ENCODE assay signal across 17 mouse cellular contexts in the genomic region with DNA sequence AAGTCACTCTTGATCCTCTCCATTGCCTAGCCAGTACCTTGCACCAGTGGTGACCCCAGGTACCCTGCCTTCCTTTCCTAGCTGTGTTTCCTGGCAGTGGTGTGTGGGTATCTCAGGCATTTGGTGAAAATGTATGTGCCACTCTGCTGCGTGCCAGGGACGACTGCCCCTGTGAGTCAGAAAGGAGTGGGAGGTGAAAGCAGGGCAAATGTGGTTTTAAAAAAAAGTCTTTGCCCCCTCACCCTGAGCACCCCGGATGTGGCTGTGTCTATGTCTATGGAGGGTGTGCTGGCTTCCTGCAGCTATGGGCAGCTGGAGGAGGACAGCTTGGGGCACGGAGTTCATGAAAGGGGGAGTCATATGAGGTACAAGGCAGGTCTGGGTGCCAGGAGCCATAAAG. TPM values are rescaled to one million over a fixed set of nuclear protein-coding genes. Genes with fewer than 3 reads are reported as not detected.
A peak's percentile ranks its signal among the peaks of the same experiment; 100 is the strongest.
DNase-seq lines count a peak whose midpoint lies in the region; ATAC-seq lines count a peak whose summit lies in the region.
"Had no signal": no experiment of that assay in that cellular context is flagged by ENCODE, and none has a peak within 500 bp of the region (broad histone marks: within the 10 kb centered on the region; RNA-seq: fewer than 3 reads in every experiment).

No protein-coding gene starts in this region.

- no peak for DNase-seq in frontal cortex, adult 2 months (ENCODE audit: extremely low spot score in 1 of 2, low spot score in 1 of 2)
- DNase-seq in 416B (ENCODE audit: low read depth): peak; percentile 40
- DNase-seq in induced T-regulatory cell, adult 2 months (ENCODE audit: low read depth): peak; percentile 76
- DNase-seq in thymus, adult 18-20 months: peak; percentile 69 to 85
- DNase-seq in kidney, postnatal 14 days: no peak
- DNase-seq in urinary bladder, postnatal 25 days (ENCODE audit: low spot score): no peak
- DNase-seq: adrenal gland, postnatal 25 days; cerebellum, postnatal 10 days; forebrain, postnatal 0 days; gastrocnemius, postnatal 25 days; heart, postnatal 4 days; lung, postnatal 14 days; retina, postnatal 1 day had no signal

- peak; percentile 21 for ATAC-seq in frontal cortex, adult (ENCODE audit: low TSS enrichment)
- ATAC-seq in erythroblast, adult 5-6 weeks (replicated peaks; ENCODE audit: low FRiP score, poor library complexity, severe bottlenecking): no peak
- ATAC-seq: forebrain, postnatal 0 days had no signal

RNA-seq across cellular contexts. Expression of a gene that starts 13.6 kb away (rescaled TPM):
- polyA plus RNA-seq in frontal cortex, adult 2 months (2012; rRNA removed): 59.0 and 60.6 TPM in 2 replicates
- 25.9 and 28.2 TPM in 2 replicates for total RNA-seq in erythroblast, adult 5-6 weeks (2015; ENCODE audit: low replicate concordance)
- total RNA-seq in erythroblast, adult 5-6 weeks (2017; ENCODE audit: low replicate concordance): 15.9 and 17.1 TPM in 2 replicates

RNA-seq across cellular contexts. Expression of a gene that starts 48.4 kb away (rescaled TPM):
- polyA plus RNA-seq in frontal cortex, adult 2 months (2012; rRNA removed): 0.02 and 0.04 TPM in 2 replicates
- total RNA-seq in erythroblast, adult 5-6 weeks (2015; ENCODE audit: low replicate concordance): 0.58 and 8.4 TPM in 2 replicates
- total RNA-seq in erythroblast, adult 5-6 weeks (2017; ENCODE audit: low replicate concordance): 0.70 and 4.1 TPM in 2 replicates
- total RNA-seq: gastrocnemius, postnatal 25 days; left cerebral cortex, adult 8-10 months had no signal
- polyA plus RNA-seq: erythroblast, embryonic 14.5 days had no signal

RNA-seq across cellular contexts. Expression of a gene that starts 56.9 kb away (rescaled TPM):
- 60.1 and 62.1 TPM in 2 replicates for polyA plus RNA-seq in frontal cortex, adult 2 months (2012; rRNA removed)
- 187 and 269 TPM in 2 replicates for total RNA-seq in erythroblast, adult 5-6 weeks (2015; ENCODE audit: low replicate concordance)
- 221 and 245 TPM in 2 replicates for total RNA-seq in erythroblast, adult 5-6 weeks (2017; ENCODE audit: low replicate concordance)

Comparison
In these comparisons a context has a peak if more than half of its experiments do, and no peak if none do; other contexts are left out.
1. DNase-seq: peak in 416B (single experiment), induced T-regulatory cell, adult 2 months (single experiment) and thymus, adult 18-20 months (2 of 2); none in frontal cortex, adult 2 months (0 of 2), kidney, postnatal 14 days (single experiment) and urinary bladder, postnatal 25 days (single experiment).